ENCODE assay signal across 8 mouse cellular contexts in the genomic region with DNA sequence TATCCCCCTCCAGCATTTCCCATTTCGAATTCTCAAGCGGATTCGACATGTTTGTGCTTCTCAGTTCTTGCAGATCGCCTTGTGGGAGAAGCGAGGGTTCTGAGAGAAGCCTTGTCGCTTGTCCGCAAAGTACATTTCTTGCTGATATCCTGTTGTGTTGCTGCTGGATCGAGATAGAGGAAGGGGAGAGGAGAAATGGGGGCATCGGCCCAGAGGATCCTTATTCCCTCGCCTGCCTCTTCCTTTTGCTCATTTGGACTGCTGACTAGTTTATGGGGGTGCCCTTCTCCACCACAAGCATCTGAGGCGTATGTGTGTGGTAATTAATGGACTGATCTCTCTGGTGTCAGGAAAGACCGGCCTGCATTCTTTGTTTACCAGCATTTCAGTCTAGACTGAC. TPM values are rescaled to one million over a fixed set of nuclear protein-coding genes. Genes with fewer than 3 reads are reported as not detected.
A peak's percentile ranks its signal among the peaks of the same experiment; 100 is the strongest.
DNase-seq lines count a peak whose midpoint lies in the region; ATAC-seq and TF ChIP-seq lines count a peak whose summit lies in the region.
"Not testable (repeated sequence)": the region's sequence is repeated elsewhere in the genome, so short reads cannot be mapped to it uniquely, and the experiment has no call there.

No protein-coding gene starts in this region.

- not testable (repeated sequence) for H3K9me3 ChIP-seq in ES-E14 (ENCODE audit: control insufficient read depth, insufficient read depth, low read depth, low read length); embryonic facial prominence, embryonic 13.5 days; forebrain, postnatal 0 days (ENCODE audit: low read length); hindbrain, embryonic 12.5 days (replicated peaks); kidney, postnatal 0 days (replicated peaks; ENCODE audit: low read length); liver, embryonic 14.5 days (ENCODE audit: control insufficient read depth, low read length); midbrain, embryonic 14.5 days (ENCODE audit: control insufficient read depth, low read length); stomach, embryonic 15.5 days

- DNase-seq in ES-E14 (ENCODE audit: low read depth, low spot score); forebrain, postnatal 0 days; kidney, postnatal 0 days (ENCODE audit: low spot score); liver, embryonic 14.5 days (ENCODE audit: low read depth in 3 of 3, low spot score in 3 of 3); midbrain, embryonic 14.5 days: not testable (repeated sequence)

- peak overlapping the region; percentile 88 to 90 for H3K4me3 ChIP-seq in ES-E14 (ENCODE audit: insufficient read depth in 1 of 2, low read depth in 1 of 2, low read length in 2 of 2, poor library complexity in 1 of 2, severe bottlenecking in 1 of 2)
- H3K4me3 ChIP-seq in embryonic facial prominence, embryonic 13.5 days: peak overlapping the region; percentile 66
- peak overlapping the region; percentile 54 for H3K4me3 ChIP-seq in forebrain, postnatal 0 days (ENCODE audit: low read depth, low read length)
- H3K4me3 ChIP-seq in hindbrain, embryonic 12.5 days: peak overlapping the region; percentile 72
- peak overlapping the region; percentile 65 for H3K4me3 ChIP-seq in kidney, postnatal 0 days (replicated peaks; ENCODE audit: low read depth, low read length)
- H3K4me3 ChIP-seq in liver, embryonic 14.5 days (ENCODE audit: insufficient read depth in 1 of 2, low read depth in 2 of 2, low read length in 2 of 2): peak overlapping the region; percentile 63 to 89
- peak overlapping the region; percentile 53 for H3K4me3 ChIP-seq in midbrain, embryonic 14.5 days (replicated peaks; ENCODE audit: low read depth, low read length)
- peak overlapping the region; percentile 79 for H3K4me3 ChIP-seq in stomach, embryonic 15.5 days (replicated peaks)

- not testable (repeated sequence) for ATAC-seq in embryonic facial prominence, embryonic 13.5 days (ENCODE audit: insufficient number of reproducible peaks, insufficient read depth, low FRiP score, low TSS enrichment, low read depth); forebrain, postnatal 0 days; hindbrain, embryonic 12.5 days (ENCODE audit: low FRiP score); kidney, postnatal 0 days (replicated peaks; ENCODE audit: low FRiP score, low read depth); liver, embryonic 14.5 days (ENCODE audit: insufficient read depth); midbrain, embryonic 14.5 days (ENCODE audit: low FRiP score, low TSS enrichment); stomach, embryonic 15.5 days (ENCODE audit: insufficient read depth, low FRiP score, low read depth)

- TF ChIP-seq EP300 in liver, embryonic 14.5 days (IDR thresholded peaks at IDR 0.05; ENCODE audit: low read depth): not testable (repeated sequence)

- not testable (repeated sequence) for H3K4me1 ChIP-seq in ES-E14 (ENCODE audit: control insufficient read depth in 2 of 2, insufficient read depth in 2 of 2, low read length in 2 of 2, poor library complexity in 1 of 2); embryonic facial prominence, embryonic 13.5 days; forebrain, postnatal 0 days (ENCODE audit: insufficient read depth); hindbrain, embryonic 12.5 days; kidney, postnatal 0 days (replicated peaks; ENCODE audit: insufficient read depth, low read length); liver, embryonic 14.5 days (replicated peaks; ENCODE audit: control insufficient read depth in 2 of 2, insufficient read depth in 2 of 2, low read length in 1 of 2); midbrain, embryonic 14.5 days (ENCODE audit: control insufficient read depth, insufficient read depth, low read length); stomach, embryonic 15.5 days

- in situ Hi-C loops in ES-E14 (cut with MboI; ENCODE audit: low sequenced_read_pairs in 2 of 2, unreplicated experiment in 2 of 2): not testable (repeated sequence)

- under 1% methylated on average over 12 of the region's 12 CpGs for WGBS in embryonic facial prominence, embryonic 13.5 days
- under 1% methylated on average over 12 of the region's 12 CpGs for WGBS in forebrain, postnatal 0 days
- under 1% methylated on average over 12 of the region's 12 CpGs for WGBS in hindbrain, embryonic 12.5 days
- 0% methylated on average over 12 of the region's 12 CpGs for WGBS in kidney, postnatal 0 days
- 0% methylated on average over 12 of the region's 12 CpGs for WGBS in liver, embryonic 14.5 days (ENCODE audit: insufficient replicate concordance)
- under 1% methylated on average over 12 of the region's 12 CpGs for WGBS in midbrain, embryonic 14.5 days
- WGBS in stomach, embryonic 15.5 days: under 1% methylated on average over 12 of the region's 12 CpGs

- H3K9ac ChIP-seq in ES-E14 (ENCODE audit: insufficient read depth, low read depth, low read length, poor library complexity, severe bottlenecking): peak overlapping the region; percentile 92
- peak overlapping the region; percentile 78 for H3K9ac ChIP-seq in embryonic facial prominence, embryonic 13.5 days
- 0 out of 2 replicates have a peak overlapping the region, but pooled peaks have one; percentile 35 for H3K9ac ChIP-seq in forebrain, postnatal 0 days
- peak overlapping the region; percentile 68 for H3K9ac ChIP-seq in hindbrain, embryonic 12.5 days
- H3K9ac ChIP-seq in kidney, postnatal 0 days (ENCODE audit: low read depth, low read length): peak overlapping the region; percentile 64
- H3K9ac ChIP-seq in liver, embryonic 14.5 days (replicated peaks): peak overlapping the region; percentile 87
- peak overlapping the region; percentile 54; the same call in 1 of the 2 replicates for H3K9ac ChIP-seq in midbrain, embryonic 14.5 days (replicated peaks; ENCODE audit: low read length)
- H3K9ac ChIP-seq in stomach, embryonic 15.5 days: peak overlapping the region; percentile 55

- H3K36me3 ChIP-seq in ES-E14 (ENCODE audit: control insufficient read depth, insufficient read depth, low read length, poor library complexity, severe bottlenecking): peaks cover 14% of the 10 kb centered on the region
- not testable (repeated sequence) for H3K36me3 ChIP-seq in embryonic facial prominence, embryonic 13.5 days; forebrain, postnatal 0 days (ENCODE audit: insufficient read depth); hindbrain, embryonic 12.5 days; kidney, postnatal 0 days (ENCODE audit: insufficient read depth, low read length); midbrain, embryonic 14.5 days (ENCODE audit: control insufficient read depth, insufficient read depth, low read length); stomach, embryonic 15.5 days
- H3K36me3 ChIP-seq in liver, embryonic 14.5 days (replicated peaks; ENCODE audit: control insufficient read depth, insufficient read depth, low read depth): peaks cover 16% of the 10 kb centered on the region

- peak overlapping the region; percentile 77 for H3K27ac ChIP-seq in ES-E14 (ENCODE audit: insufficient read depth, low read depth, low read length, poor library complexity, severe bottlenecking)
- H3K27ac ChIP-seq in embryonic facial prominence, embryonic 13.5 days; forebrain, postnatal 0 days (ENCODE audit: low read depth, low read length); hindbrain, embryonic 12.5 days; kidney, postnatal 0 days; midbrain, embryonic 14.5 days (replicated peaks; ENCODE audit: low read depth, low read length); stomach, embryonic 15.5 days: not testable (repeated sequence)
- H3K27ac ChIP-seq in liver, embryonic 14.5 days: peak overlapping the region; percentile 11

- TF ChIP-seq CTCF in forebrain, postnatal 0 days (IDR thresholded peaks at IDR 0.05; ENCODE audit: low read depth); kidney, postnatal 0 days (IDR thresholded peaks at IDR 0.05; ENCODE audit: low read depth); liver, embryonic 14.5 days (IDR thresholded peaks at IDR 0.05; ENCODE audit: low read depth): not testable (repeated sequence)

- not testable (repeated sequence) for H3K27me3 ChIP-seq in embryonic facial prominence, embryonic 13.5 days; forebrain, postnatal 0 days (ENCODE audit: insufficient read depth, low read length); hindbrain, embryonic 12.5 days; kidney, postnatal 0 days (ENCODE audit: insufficient read depth, low read length); liver, embryonic 14.5 days (ENCODE audit: control insufficient read depth, insufficient read depth, low read length); midbrain, embryonic 14.5 days (ENCODE audit: control insufficient read depth, insufficient read depth, low read length); stomach, embryonic 15.5 days (replicated peaks)

- peak overlapping the region; percentile 70 for H3K4me2 ChIP-seq in embryonic facial prominence, embryonic 13.5 days
- H3K4me2 ChIP-seq in forebrain, postnatal 0 days (ENCODE audit: low read depth): peak overlapping the region; percentile 74
- H3K4me2 ChIP-seq in hindbrain, embryonic 12.5 days (replicated peaks): peak overlapping the region; percentile 80
- peak overlapping the region; percentile 66 for H3K4me2 ChIP-seq in kidney, postnatal 0 days (ENCODE audit: low read length)
- H3K4me2 ChIP-seq in liver, embryonic 14.5 days (ENCODE audit: low read depth): peak overlapping the region; percentile 84
- H3K4me2 ChIP-seq in midbrain, embryonic 14.5 days (ENCODE audit: low read length): peak overlapping the region; percentile 64
- peak overlapping the region; percentile 62 for H3K4me2 ChIP-seq in stomach, embryonic 15.5 days

RNA-seq across cellular contexts. Expression of gene Kifc5b, which starts 0.7 kb away (rescaled TPM):
- 52.5 and 83.4 TPM in 2 replicates for total RNA-seq in ES-E14 (2012; rRNA removed)
- polyA plus RNA-seq in embryonic facial prominence, embryonic 13.5 days (2015; fragmentation: Nextera tagmentation; extraction: Ambion mirVana): 8.9 and 10.2 TPM in 2 replicates
- 1.0 and 3.3 TPM in 2 replicates for total RNA-seq in forebrain, postnatal 0 days (2014; rRNA removed)
- 0.74 and 1.5 TPM in 2 replicates for polyA plus RNA-seq in forebrain, postnatal 0 days (2015; fragmentation: Nextera tagmentation; extraction: Ambion mirVana)
- 5.4 and 5.5 TPM in 2 replicates for polyA plus RNA-seq in hindbrain, embryonic 12.5 days (2016; fragmentation: Nextera tagmentation; extraction: Ambion mirVana)
- polyA plus RNA-seq in kidney, postnatal 0 days (2015; fragmentation: Nextera tagmentation; extraction: Ambion mirVana): 1.3 and 1.8 TPM in 2 replicates
- polyA plus RNA-seq in liver, embryonic 14.5 days (2012; rRNA removed): 12.2 and 13.8 TPM in 2 replicates
- polyA plus RNA-seq in liver, embryonic 14.5 days (2014; fragmentation: Nextera tagmentation; extraction: Ambion mirVana): 2.7 and 3.3 TPM in 2 replicates
- polyA plus RNA-seq in midbrain, embryonic 14.5 days (2014; fragmentation: Nextera tagmentation; extraction: Ambion mirVana): 1.2 and 2.3 TPM in 2 replicates
- 6.1 and 7.6 TPM in 2 replicates for polyA plus RNA-seq in stomach, embryonic 15.5 days (2015; fragmentation: Nextera tagmentation; extraction: Ambion mirVana)

RNA-seq across cellular contexts. Expression of gene Phf1, which starts 15.3 kb away (rescaled TPM):
- total RNA-seq in ES-E14 (2012; rRNA removed): 9.4 and 13.3 TPM in 2 replicates
- 12.7 and 15.4 TPM in 2 replicates for polyA plus RNA-seq in embryonic facial prominence, embryonic 13.5 days (2015; fragmentation: Nextera tagmentation; extraction: Ambion mirVana)
- 35.4 and 38.9 TPM in 2 replicates for total RNA-seq in forebrain, postnatal 0 days (2014; rRNA removed)
- 20.4 and 24.1 TPM in 2 replicates for polyA plus RNA-seq in forebrain, postnatal 0 days (2015; fragmentation: Nextera tagmentation; extraction: Ambion mirVana)
- 14.6 and 15.7 TPM in 2 replicates for polyA plus RNA-seq in hindbrain, embryonic 12.5 days (2016; fragmentation: Nextera tagmentation; extraction: Ambion mirVana)
- 8.8 and 9.8 TPM in 2 replicates for polyA plus RNA-seq in kidney, postnatal 0 days (2015; fragmentation: Nextera tagmentation; extraction: Ambion mirVana)
- polyA plus RNA-seq in liver, embryonic 14.5 days (2012; rRNA removed): 6.3 and 6.4 TPM in 2 replicates
- polyA plus RNA-seq in liver, embryonic 14.5 days (2014; fragmentation: Nextera tagmentation; extraction: Ambion mirVana): 0.94 and 1.7 TPM in 2 replicates
- 18.2 and 24.0 TPM in 2 replicates for polyA plus RNA-seq in midbrain, embryonic 14.5 days (2014; fragmentation: Nextera tagmentation; extraction: Ambion mirVana)
- 8.5 and 8.7 TPM in 2 replicates for polyA plus RNA-seq in stomach, embryonic 15.5 days (2015; fragmentation: Nextera tagmentation; extraction: Ambion mirVana)

RNA-seq across cellular contexts. Expression of gene Cuta, which starts 21.8 kb away (rescaled TPM):
- 43.0 and 60.0 TPM in 2 replicates for total RNA-seq in ES-E14 (2012; rRNA removed)
- 162 and 180 TPM in 2 replicates for polyA plus RNA-seq in embryonic facial prominence, embryonic 13.5 days (2015; fragmentation: Nextera tagmentation; extraction: Ambion mirVana)
- total RNA-seq in forebrain, postnatal 0 days (2014; rRNA removed): 44.4 and 44.9 TPM in 2 replicates
- 147 and 158 TPM in 2 replicates for polyA plus RNA-seq in forebrain, postnatal 0 days (2015; fragmentation: Nextera tagmentation; extraction: Ambion mirVana)
- polyA plus RNA-seq in hindbrain, embryonic 12.5 days (2016; fragmentation: Nextera tagmentation; extraction: Ambion mirVana): 131 and 149 TPM in 2 replicates
- polyA plus RNA-seq in kidney, postnatal 0 days (2015; fragmentation: Nextera tagmentation; extraction: Ambion mirVana): 226 and 227 TPM in 2 replicates
- 53.0 and 53.5 TPM in 2 replicates for polyA plus RNA-seq in liver, embryonic 14.5 days (2012; rRNA removed)
- polyA plus RNA-seq in liver, embryonic 14.5 days (2014; fragmentation: Nextera tagmentation; extraction: Ambion mirVana): 82.5 and 86.8 TPM in 2 replicates
- polyA plus RNA-seq in midbrain, embryonic 14.5 days (2014; fragmentation: Nextera tagmentation; extraction: Ambion mirVana): 99.2 and 108 TPM in 2 replicates
- 179 and 191 TPM in 2 replicates for polyA plus RNA-seq in stomach, embryonic 15.5 days (2015; fragmentation: Nextera tagmentation; extraction: Ambion mirVana)

RNA-seq across cellular contexts. Expression of gene Syngap1, which starts 23.5 kb away (rescaled TPM):
- 6.6 and 10.3 TPM in 2 replicates for total RNA-seq in ES-E14 (2012; rRNA removed)
- polyA plus RNA-seq in embryonic facial prominence, embryonic 13.5 days (2015; fragmentation: Nextera tagmentation; extraction: Ambion mirVana): 3.4 and 3.7 TPM in 2 replicates
- total RNA-seq in forebrain, postnatal 0 days (2014; rRNA removed): 84.2 and 85.2 TPM in 2 replicates
- polyA plus RNA-seq in forebrain, postnatal 0 days (2015; fragmentation: Nextera tagmentation; extraction: Ambion mirVana): 3.1 and 5.0 TPM in 2 replicates
- 4.2 and 4.4 TPM in 2 replicates for polyA plus RNA-seq in hindbrain, embryonic 12.5 days (2016; fragmentation: Nextera tagmentation; extraction: Ambion mirVana)
- polyA plus RNA-seq in kidney, postnatal 0 days (2015; fragmentation: Nextera tagmentation; extraction: Ambion mirVana): 0.78 and 0.99 TPM in 2 replicates
- 3.4 TPM in 2 replicates for polyA plus RNA-seq in liver, embryonic 14.5 days (2012; rRNA removed)
- 0.08 and 0.13 TPM in 2 replicates for polyA plus RNA-seq in liver, embryonic 14.5 days (2014; fragmentation: Nextera tagmentation; extraction: Ambion mirVana)
- polyA plus RNA-seq in midbrain, embryonic 14.5 days (2014; fragmentation: Nextera tagmentation; extraction: Ambion mirVana): 5.5 and 9.7 TPM in 2 replicates
- 2.0 and 2.2 TPM in 2 replicates for polyA plus RNA-seq in stomach, embryonic 15.5 days (2015; fragmentation: Nextera tagmentation; extraction: Ambion mirVana)

RNA-seq across cellular contexts. Expression of gene Zbtb9, which starts 55.4 kb away (rescaled TPM):
- total RNA-seq in ES-E14 (2012; rRNA removed): 6.7 and 8.2 TPM in 2 replicates
- 16.0 and 16.1 TPM in 2 replicates for polyA plus RNA-seq in embryonic facial prominence, embryonic 13.5 days (2015; fragmentation: Nextera tagmentation; extraction: Ambion mirVana)
- total RNA-seq in forebrain, postnatal 0 days (2014; rRNA removed): 20.9 and 22.5 TPM in 2 replicates
- polyA plus RNA-seq in forebrain, postnatal 0 days (2015; fragmentation: Nextera tagmentation; extraction: Ambion mirVana): 4.2 and 6.8 TPM in 2 replicates
- 19.4 and 19.7 TPM in 2 replicates for polyA plus RNA-seq in hindbrain, embryonic 12.5 days (2016; fragmentation: Nextera tagmentation; extraction: Ambion mirVana)
- polyA plus RNA-seq in kidney, postnatal 0 days (2015; fragmentation: Nextera tagmentation; extraction: Ambion mirVana): 11.1 and 12.1 TPM in 2 replicates
- 3.1 and 4.0 TPM in 2 replicates for polyA plus RNA-seq in liver, embryonic 14.5 days (2012; rRNA removed)
- 2.6 and 3.4 TPM in 2 replicates for polyA plus RNA-seq in liver, embryonic 14.5 days (2014; fragmentation: Nextera tagmentation; extraction: Ambion mirVana)
- polyA plus RNA-seq in midbrain, embryonic 14.5 days (2014; fragmentation: Nextera tagmentation; extraction: Ambion mirVana): 8.7 and 11.3 TPM in 2 replicates
- 13.3 and 14.9 TPM in 2 replicates for polyA plus RNA-seq in stomach, embryonic 15.5 days (2015; fragmentation: Nextera tagmentation; extraction: Ambion mirVana)

Comparison
In these comparisons a context has a peak if more than half of its experiments do, and no peak if none do; other contexts are left out.
1. H3K9ac ChIP-seq: peak in every context shown above with its lines; median percentile 92 in ES-E14; 87 in liver, embryonic 14.5 days; 78 in embryonic facial prominence, embryonic 13.5 days; 68 in hindbrain, embryonic 12.5 days; 64 in kidney, postnatal 0 days; 55 in stomach, embryonic 15.5 days; 54 in midbrain, embryonic 14.5 days; 35 in forebrain, postnatal 0 days.